Mouse (Mus musculus) megakaryocyte, embryonic 14.5 days (primary cell): Measurements from ENCODE around the gene Dus2. TPM values are rescaled to one million over a fixed set of nuclear protein-coding genes. Genes with fewer than 3 reads are reported as not detected.

Experiments used
- H3K27me3 ChIP-seq: replicated peaks from 2 replicates; pipeline ENCODE3; 2012; ENCODE audit warnings: inconsistent platforms
- H3K36me3 ChIP-seq: replicated peaks from 2 replicates; pipeline ENCODE3; 2012; ENCODE audit warnings: low read length, inconsistent platforms, mixed read lengths
- H3K4me1 ChIP-seq: 2 replicates; pipeline ENCODE4 v1.6.1; 2012; ENCODE audit warnings: inconsistent platforms
- H3K4me3 ChIP-seq: replicated peaks from 2 replicates; pipeline ENCODE3; 2012; ENCODE audit warnings: moderate library complexity, mild to moderate bottlenecking, inconsistent platforms
- H3K9me3 ChIP-seq: 2 replicates; pipeline ENCODE4 v1.6.1; 2012; ENCODE audit warnings: inconsistent platforms
- FLI1 ChIP-seq: IDR thresholded peaks from 2 replicates; pipeline ENCODE4 v1.6.1; 2012; ENCODE audit warnings: low read length, inconsistent platforms, mixed read lengths
- GATA1 ChIP-seq: IDR thresholded peaks from 3 replicates; pipeline ENCODE4 v1.6.1; 2012; ENCODE audit warnings: mixed read lengths, low read length, inconsistent platforms, borderline replicate concordance
- polyA plus RNA-seq: library from polyadenylated mRNA; stranded (reverse); fragments of >175 nt; gene quantifications from 2 replicates; pipeline ENCODE4 v1.2.3, GENCODE M21; 2012; ENCODE audit warnings: low replicate concordance; ENCODE audit not compliant: insufficient read depth

Dus2 gene
- polyA plus RNA-seq, 1 experiment, result 3.6 TPM

GRCm38 (mm10) chr8:105988546-105988945 is 2.6 kb upstream of the Dus2 start:
- Histone ChIP-seq H3K27me3 (peaks cover 36% of the 10 kb centered on the region), H3K36me3 (no peaks in the 10 kb centered on the region), H3K9me3 (no peaks in the 10 kb centered on the region), H3K4me1 (peaks cover 32% of the 10 kb centered on the region), H3K4me3 (no peak overlapping the region)
- TF ChIP-seq FLI1, result no peak
- TF ChIP-seq GATA1, result no peak

GRCm38 (mm10) chr8:105991546-105991945 is 409 bp downstream of the Dus2 start:
- TF ChIP-seq FLI1 (no peak), GATA1 (no peak)
- Histone ChIP-seq H3K36me3 (no peaks in the 10 kb centered on the region), H3K9me3 (no peaks in the 10 kb centered on the region), H3K27me3 (peaks cover 32% of the 10 kb centered on the region), H3K4me3 (peak overlapping the region; percentile 86), H3K4me1 (peaks cover 34% of the 10 kb centered on the region)

DNA sequence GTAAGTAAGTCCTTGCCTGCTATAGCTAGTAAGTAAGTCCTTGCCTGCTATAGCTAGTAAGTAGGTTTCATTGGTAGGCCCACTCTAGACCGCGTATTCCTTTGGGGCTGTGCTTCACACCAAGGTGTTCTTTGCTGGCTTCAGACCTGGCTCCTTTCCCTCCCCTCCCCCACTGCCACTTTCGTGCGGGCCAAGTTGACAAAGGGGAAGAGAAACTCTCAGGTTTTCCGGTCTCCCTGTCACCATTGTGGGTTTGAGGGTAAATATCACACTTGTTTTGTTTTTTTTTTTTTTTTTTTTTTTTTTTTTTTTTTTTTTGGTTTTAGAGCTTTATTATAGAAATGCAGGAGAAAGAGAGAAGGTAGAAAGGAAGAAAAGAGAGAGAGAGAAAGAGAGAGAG is 1.4 kb downstream of the Dus2 start:
- TF ChIP-seq GATA1, result no peak
- no peak for TF ChIP-seq FLI1
- Histone ChIP-seq H3K27me3 (peaks cover 27% of the 10 kb centered on the region), H3K4me3 (no peak overlapping the region), H3K9me3 (no peaks in the 10 kb centered on the region), H3K36me3 (no peaks in the 10 kb centered on the region), H3K4me1 (peaks cover 44% of the 10 kb centered on the region)

- peaks cover 23% of the 10 kb centered on the region for H3K27me3 ChIP-seq
- TF ChIP-seq FLI1, result no peak
- TF ChIP-seq GATA1, result no peak
- H3K4me3 ChIP-seq, result no peak overlapping the region
- no peaks in the 10 kb centered on the region for H3K9me3 ChIP-seq
- peaks cover 47% of the 10 kb centered on the region for H3K4me1 ChIP-seq
- no peaks in the 10 kb centered on the region for H3K36me3 ChIP-seq
These were observed 2.1 kb downstream of the Dus2 start for GRCm38 (mm10) chr8:105993226-105993625.

DNA sequence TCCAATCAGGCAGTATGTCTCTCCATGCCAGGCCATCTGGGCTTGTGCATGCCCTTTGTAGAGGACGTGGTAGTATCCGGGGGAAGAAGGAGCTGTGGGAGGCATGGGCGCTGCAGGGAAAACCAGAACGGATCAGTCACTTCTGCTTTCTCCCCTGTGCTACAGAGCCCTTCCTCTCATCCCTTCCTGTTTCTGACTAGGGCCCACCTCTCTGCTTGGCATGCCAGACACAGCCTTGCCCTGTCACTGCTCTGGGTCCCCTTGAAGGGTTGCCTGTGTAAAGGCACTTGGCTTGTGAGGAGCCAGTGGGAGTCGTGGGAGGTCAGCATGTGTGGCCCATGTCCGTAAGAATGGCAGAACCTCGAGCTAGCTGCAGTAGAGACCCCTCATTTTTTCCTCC is 5.2 kb downstream of the Dus2 start:
- H3K27me3 ChIP-seq, result peaks cover 7% of the 10 kb centered on the region
- peak overlapping the region; percentile 46 for H3K4me3 ChIP-seq
- H3K4me1 ChIP-seq, result peaks cover 38% of the 10 kb centered on the region
- H3K9me3 ChIP-seq, result no peaks in the 10 kb centered on the region
- no peaks in the 10 kb centered on the region for H3K36me3 ChIP-seq
- TF ChIP-seq FLI1 (no peak), GATA1 (no peak)

DNA sequence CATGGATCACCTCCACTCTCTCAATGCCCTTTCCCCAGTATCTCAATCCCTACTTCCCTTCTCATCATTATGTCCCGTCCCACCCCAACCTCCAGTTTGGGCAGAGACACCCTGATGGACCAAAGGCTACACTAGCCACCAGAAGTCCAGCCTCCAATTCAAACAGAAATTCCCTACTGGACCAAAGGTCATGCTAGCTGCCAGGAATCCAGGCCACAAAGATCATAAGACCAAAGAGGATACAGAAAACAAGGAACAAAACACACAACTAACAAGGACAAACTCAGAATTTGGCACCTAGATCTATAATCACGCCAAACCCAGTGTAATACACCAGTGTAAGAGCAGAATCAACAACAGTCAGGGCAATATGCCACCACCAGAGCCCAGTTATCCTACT is 7.8 kb downstream of the Dus2 start:
- Histone ChIP-seq H3K36me3 (no peaks in the 10 kb centered on the region), H3K27me3 (peaks cover 7% of the 10 kb centered on the region), H3K4me1 (peaks cover 29% of the 10 kb centered on the region), H3K9me3 (no peaks in the 10 kb centered on the region), H3K4me3 (no peak overlapping the region)
- no peak for TF ChIP-seq FLI1
- TF ChIP-seq GATA1, result no peak

DNA sequence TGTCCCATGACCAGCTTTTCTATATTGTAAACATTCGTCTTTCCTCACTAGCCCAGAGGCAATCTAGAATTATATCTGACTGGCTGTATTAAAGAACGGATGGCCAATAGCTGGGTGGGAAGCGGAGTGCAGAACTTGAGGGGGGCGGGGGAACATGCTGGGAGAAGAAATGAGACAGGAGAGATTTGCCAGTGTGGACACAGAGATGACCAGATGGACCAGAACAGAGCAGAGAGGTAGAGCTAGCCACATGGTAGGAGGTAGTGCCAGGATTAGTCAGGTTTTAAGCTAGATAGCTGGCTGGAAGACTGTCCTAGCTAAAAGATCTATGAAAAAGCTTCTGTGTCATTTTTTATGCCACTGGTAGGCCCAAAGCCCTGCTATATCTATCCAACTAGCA is 10.8 kb downstream of the Dus2 start:
- Histone ChIP-seq H3K9me3 (no peaks in the 10 kb centered on the region), H3K27me3 (no peaks in the 10 kb centered on the region), H3K4me1 (peaks cover 34% of the 10 kb centered on the region), H3K36me3 (no peaks in the 10 kb centered on the region), H3K4me3 (no peak overlapping the region)
- TF ChIP-seq FLI1 (no peak), GATA1 (no peak)

- H3K4me3 ChIP-seq, result no peak overlapping the region
- peaks cover under 1% of the 10 kb centered on the region for H3K36me3 ChIP-seq
- H3K4me1 ChIP-seq, result peaks cover 40% of the 10 kb centered on the region
- H3K27me3 ChIP-seq, result no peaks in the 10 kb centered on the region
- TF ChIP-seq GATA1 (no peak), FLI1 (no peak)
- H3K9me3 ChIP-seq, result no peaks in the 10 kb centered on the region
These were observed 13.5 kb downstream of the Dus2 start for GRCm38 (mm10) chr8:106004538-106005207.

DNA sequence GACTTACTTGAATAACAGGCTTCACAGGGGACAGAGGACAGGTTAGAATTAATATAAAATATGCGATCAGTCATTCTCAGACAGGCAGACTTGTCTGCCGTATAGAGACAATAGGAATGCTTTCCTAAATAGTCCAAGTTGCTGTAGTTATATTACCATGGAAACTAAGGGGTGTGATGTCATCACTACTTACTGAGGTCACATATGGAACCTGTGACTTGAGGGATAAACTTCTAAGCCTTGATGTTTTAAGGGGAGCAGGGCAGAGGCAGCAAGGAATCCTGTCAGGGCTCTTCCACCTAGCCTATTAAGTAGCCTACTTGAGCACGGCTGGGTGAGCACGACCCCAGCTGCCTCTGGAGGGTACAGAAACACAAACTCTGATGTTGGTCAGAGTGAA is 14.7 kb downstream of the Dus2 start, which contains the start of gene Dpep2nb:
Dpep2nb (minus strand) TSS at position 101 of the 400 bp plus-strand sequence.
- TF ChIP-seq FLI1, result no peak
- TF ChIP-seq GATA1, result no peak
- H3K4me3 ChIP-seq, result no peak within 1 kb of the TSS
- no peaks in the 10 kb centered on the region for H3K9me3 ChIP-seq
- H3K27me3 ChIP-seq, result no peaks in the 10 kb centered on the region
- peaks cover 52% of the 10 kb centered on the region for H3K4me1 ChIP-seq
- H3K36me3 ChIP-seq, result peaks cover 3% of the 10 kb centered on the region

GRCm38 (mm10) chr8:106006413-106006812 is 15.3 kb downstream of the Dus2 start:
- no peaks in the 10 kb centered on the region for H3K9me3 ChIP-seq
- no peaks in the 10 kb centered on the region for H3K27me3 ChIP-seq
- H3K4me1 ChIP-seq, result peaks cover 53% of the 10 kb centered on the region
- TF ChIP-seq GATA1 (no peak), FLI1 (no peak)
- H3K4me3 ChIP-seq, result no peak overlapping the region
- peaks cover 3% of the 10 kb centered on the region for H3K36me3 ChIP-seq
